Mouse (Mus musculus) C2C12 (cell line): Measurements from ENCODE around the gene Gm13030. TPM values are rescaled to one million over a fixed set of nuclear protein-coding genes. Genes with fewer than 3 reads are reported as not detected.

Experiments
- H3K27me3 ChIP-seq: one replicate; pipeline ENCODE4 v1.6.1; 2011; ENCODE audit not compliant: control insufficient read depth, insufficient read depth, insufficient read length
- H3K36me3 ChIP-seq: one replicate; pipeline ENCODE4 v1.6.1; 2011; ENCODE audit not compliant: control insufficient read depth, insufficient read depth
- H3K4me3 ChIP-seq: one replicate; pipeline ENCODE4 v1.5.1; 2011; ENCODE audit warnings: mild to moderate bottlenecking, control low read depth; ENCODE audit not compliant: poor library complexity, insufficient read depth, severe bottlenecking
- H3K79me2 ChIP-seq: one replicate; pipeline ENCODE4 v1.6.1; 2011; ENCODE audit not compliant: control insufficient read depth, insufficient read depth
- H3K79me3 ChIP-seq: one replicate; pipeline ENCODE4 v1.6.1; 2011; ENCODE audit warnings: low read depth, control low read depth
- H3ac ChIP-seq: one replicate; pipeline ENCODE3; 2011; ENCODE audit warnings: low read depth; ENCODE audit not compliant: control insufficient read depth, insufficient read length
- CEBPB ChIP-seq: IDR thresholded peaks from one replicate; pipeline ENCODE4 v1.6.1; 2011; ENCODE audit warnings: low read depth, mild to moderate bottlenecking, control low read depth, moderate library complexity
- CTCF ChIP-seq: IDR thresholded peaks from one replicate; pipeline ENCODE4 v1.5.1; 2011; ENCODE audit not compliant: control insufficient read depth, insufficient read depth, insufficient read length
- FOSL1 ChIP-seq: IDR thresholded peaks from one replicate; pipeline ENCODE4 v1.8.0; 2011; ENCODE audit warnings: mild to moderate bottlenecking, low read length; ENCODE audit not compliant: poor library complexity, insufficient read depth, severe bottlenecking
- MAX ChIP-seq: IDR thresholded peaks from one replicate; pipeline ENCODE4 v1.6.1; 2011; ENCODE audit warnings: mild to moderate bottlenecking, control low read depth
- MYOD1 ChIP-seq: IDR thresholded peaks from one replicate; pipeline ENCODE4 v1.6.1; 2011; ENCODE audit warnings: low read depth; ENCODE audit not compliant: control insufficient read depth, insufficient read length
- MYOG ChIP-seq: IDR thresholded peaks from one replicate; pipeline ENCODE4 v1.6.1; 2011; ENCODE audit not compliant: control insufficient read depth, insufficient read length; ENCODE audit errors: extremely low read depth
- USF1 ChIP-seq: IDR thresholded peaks from one replicate; pipeline ENCODE4 v1.6.1; 2011; ENCODE audit warnings: low read depth, mild to moderate bottlenecking, control low read depth, moderate library complexity
- polyA plus RNA-seq: library from polyadenylated mRNA; unstranded; fragments of >200 nt; fragmentation: generic; extraction: Trizol; gene quantifications from one replicate; pipeline ENCODE4 v1.2.1, GENCODE M21; 2012; ENCODE audit warnings: missing spikeins

Gm13030 gene
- polyA plus RNA-seq, 1 experiment, result not detected

DNA sequence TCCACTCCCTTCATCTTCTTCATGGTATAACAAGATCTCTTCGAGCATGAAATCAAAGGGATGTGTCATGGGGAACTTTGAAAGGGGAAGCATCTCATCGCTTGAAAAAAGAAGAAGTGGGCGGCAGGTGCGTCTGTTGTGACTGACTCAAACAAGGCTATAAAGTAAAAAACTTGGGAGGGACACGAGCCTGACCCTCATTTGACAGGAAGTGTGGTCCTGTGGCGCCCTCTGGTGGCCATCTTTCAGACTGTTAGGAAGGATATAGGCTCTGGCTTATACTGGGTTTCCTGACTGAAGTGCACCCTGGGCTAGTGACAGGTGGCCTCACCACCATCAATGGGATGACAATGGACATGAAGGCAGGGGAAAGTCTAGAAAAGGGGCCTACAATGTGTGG lies 10.5 kb upstream of the Gm13030 start:
- Histone ChIP-seq H3K4me3 (no peak overlapping the region), H3ac (no peak overlapping the region), H3K27me3 (no peaks in the 10 kb centered on the region), H3K36me3 (no peaks in the 10 kb centered on the region), H3K79me2 (no peaks in the 10 kb centered on the region), H3K79me3 (no peaks in the 10 kb centered on the region)
- TF ChIP-seq MYOG (no peak), USF1 (no peak), CEBPB (no peak), CTCF (peak; percentile 76), MYOD1 (no peak)

DNA sequence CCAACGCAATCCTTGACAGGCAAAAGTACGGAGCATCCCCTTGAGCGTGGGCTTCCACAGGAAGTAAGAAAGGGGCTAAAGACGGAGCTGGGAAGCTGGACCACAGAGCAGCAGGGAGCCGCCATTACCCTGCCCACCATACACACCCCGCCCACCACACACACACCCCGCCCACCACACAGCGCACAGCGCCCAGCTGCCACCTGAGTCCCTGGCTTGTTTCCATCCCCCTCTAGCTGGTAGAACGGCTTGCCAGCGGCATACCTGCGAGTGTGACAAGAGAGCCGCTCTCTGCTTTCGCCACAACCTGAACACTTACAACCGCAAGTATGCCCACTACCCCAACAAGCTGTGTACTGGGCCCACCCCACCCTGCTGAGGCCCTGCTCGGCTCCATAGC lies 8.4 kb upstream of the Gm13030 start:
- Histone ChIP-seq H3K4me3 (no peak overlapping the region), H3ac (no peak overlapping the region)
- no peak for TF ChIP-seq MAX
- TF ChIP-seq MYOD1, result no peak
- TF ChIP-seq MYOG, result no peak
- no peak for TF ChIP-seq CEBPB
- no peak for TF ChIP-seq CTCF
- no peak for TF ChIP-seq USF1
- no peak for TF ChIP-seq FOSL1

DNA sequence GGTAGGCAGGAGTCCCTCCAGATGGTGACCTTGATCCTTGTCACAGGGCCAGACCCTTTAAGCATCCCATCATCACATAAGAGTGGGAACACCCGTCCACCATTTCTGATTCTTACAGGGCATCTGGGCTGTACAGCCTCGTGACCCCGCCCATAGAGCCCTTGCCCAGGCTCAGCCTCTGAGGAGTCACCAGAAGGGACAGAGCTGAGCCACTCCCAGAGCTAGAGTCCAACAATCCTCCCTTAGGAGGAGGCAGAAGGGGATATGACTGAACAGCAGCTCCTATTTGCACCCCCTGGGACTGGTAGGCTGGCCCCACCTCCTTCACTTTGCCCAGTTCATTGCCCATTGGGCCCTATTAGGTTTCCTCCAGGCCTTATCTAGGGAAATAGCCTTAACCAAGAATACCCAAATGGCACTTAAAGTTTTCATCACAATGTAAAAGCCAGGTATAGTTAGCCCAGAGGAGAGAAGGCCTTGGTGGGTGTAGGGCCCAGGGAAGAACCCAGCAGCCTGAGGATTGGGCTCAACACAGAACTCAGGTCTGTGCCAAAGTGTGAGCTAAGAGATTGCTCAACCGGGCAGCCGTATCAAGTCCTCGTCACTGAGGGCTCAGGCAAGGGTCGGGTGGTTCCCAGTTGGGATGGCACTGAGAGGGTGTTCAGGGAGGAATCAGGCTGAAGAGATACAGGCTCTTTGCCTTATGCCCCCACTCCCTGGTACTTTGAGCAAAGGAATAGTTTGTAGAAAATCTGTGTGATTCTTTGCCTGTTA lies 7.2 kb upstream of the Gm13030 start:
- Histone ChIP-seq H3K27me3 (no peaks in the 10 kb centered on the region), H3K79me2 (no peaks in the 10 kb centered on the region), H3K4me3 (no peak overlapping the region), H3ac (no peak overlapping the region), H3K79me3 (no peaks in the 10 kb centered on the region), H3K36me3 (no peaks in the 10 kb centered on the region)
- TF ChIP-seq CEBPB (no peak), MYOD1 (no peak), MYOG (no peak)

More for the DNA sequence above, 8.4 kb upstream of the Gm13030 start:
- Histone ChIP-seq H3K27me3 (no peaks in the 10 kb centered on the region), H3K79me3 (no peaks in the 10 kb centered on the region), H3K36me3 (no peaks in the 10 kb centered on the region), H3K79me2 (no peaks in the 10 kb centered on the region)

DNA sequence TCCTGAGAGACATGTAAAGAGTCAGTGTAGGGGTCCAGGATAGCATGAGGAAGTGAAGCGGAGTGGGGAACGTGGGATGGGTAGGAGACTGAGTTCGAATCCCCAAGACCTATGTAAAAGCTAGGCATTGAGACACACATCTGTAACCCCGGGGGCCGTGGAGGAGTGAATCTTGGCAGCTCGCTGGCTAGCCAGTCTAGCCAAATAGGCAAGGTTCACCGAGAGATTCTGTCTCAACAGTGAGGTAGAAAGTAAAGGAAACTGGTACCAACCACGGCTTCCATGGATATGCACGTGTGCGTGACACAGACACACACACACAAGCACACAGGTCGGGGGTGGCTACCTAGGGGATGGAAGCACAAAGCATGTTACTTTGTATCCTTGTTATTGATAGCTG lies 6.0 kb upstream of the Gm13030 start:
- no peaks in the 10 kb centered on the region for H3K36me3 ChIP-seq
- no peak for TF ChIP-seq MYOD1
- TF ChIP-seq USF1, result no peak
- TF ChIP-seq MAX, result no peak
- no peak for TF ChIP-seq CEBPB
- TF ChIP-seq CTCF, result no peak
- TF ChIP-seq MYOG, result no peak
- no peak overlapping the region for H3ac ChIP-seq
- H3K79me3 ChIP-seq, result no peaks in the 10 kb centered on the region
- H3K4me3 ChIP-seq, result no peak overlapping the region
- no peaks in the 10 kb centered on the region for H3K79me2 ChIP-seq
- H3K27me3 ChIP-seq, result no peaks in the 10 kb centered on the region

DNA sequence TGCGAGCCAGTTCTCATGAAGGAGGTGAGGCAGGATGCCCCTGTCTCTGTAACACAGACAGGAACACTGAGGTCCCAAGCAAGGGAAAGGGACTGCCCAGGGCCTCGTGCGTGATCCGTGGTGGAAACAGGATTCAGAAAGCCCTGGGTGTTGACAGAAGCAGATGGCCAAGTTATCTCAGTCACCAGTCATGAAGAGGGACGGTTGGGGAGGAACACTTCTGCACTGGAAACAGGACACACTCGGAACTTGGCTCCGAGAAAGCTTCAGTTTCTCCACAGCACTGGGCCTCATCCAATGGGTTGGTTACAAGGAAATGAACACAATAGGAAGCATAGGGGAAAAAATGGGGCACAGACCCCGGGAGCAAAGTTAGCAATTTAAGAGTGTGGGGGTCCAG lies 5.0 kb upstream of the Gm13030 start:
- H3K79me3 ChIP-seq, result no peaks in the 10 kb centered on the region
- no peaks in the 10 kb centered on the region for H3K27me3 ChIP-seq
- no peaks in the 10 kb centered on the region for H3K79me2 ChIP-seq
- no peak for TF ChIP-seq MAX
- no peak for TF ChIP-seq MYOD1
- no peak overlapping the region for H3K4me3 ChIP-seq
- H3ac ChIP-seq, result no peak overlapping the region
- no peaks in the 10 kb centered on the region for H3K36me3 ChIP-seq

DNA sequence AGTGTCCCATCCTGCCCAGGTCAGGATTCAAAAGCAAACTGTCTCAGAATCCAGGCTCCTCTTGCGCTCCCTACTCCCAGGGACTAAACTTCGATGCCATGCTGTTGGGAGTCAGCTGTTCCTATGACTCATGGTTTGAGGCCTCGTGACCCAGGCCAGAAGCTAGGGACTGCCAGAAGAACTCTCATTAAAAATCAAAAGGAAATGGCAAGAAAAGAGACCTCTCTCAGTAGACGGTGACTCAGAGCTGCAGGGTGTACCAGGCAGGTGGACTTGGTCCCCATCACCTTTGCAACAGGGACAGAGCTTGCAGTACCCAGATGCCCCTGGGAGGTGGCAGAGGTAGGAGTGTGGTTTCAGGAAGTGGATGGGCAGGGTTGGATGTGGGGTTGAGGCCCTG lies 4.0 kb upstream of the Gm13030 start, which contains the start of gene Pla2g2e:
Gene Pla2g2e, plus strand, starts transcription at position 212 of the 400 bp plus-strand sequence.
- no peaks in the 10 kb centered on the region for H3K79me3 ChIP-seq
- no peaks in the 10 kb centered on the region for H3K36me3 ChIP-seq
- H3K4me3 ChIP-seq, result no peak within 1 kb of the TSS
- no peaks in the 10 kb centered on the region for H3K27me3 ChIP-seq
- no peak within 1 kb of the TSS for H3ac ChIP-seq
- peak; percentile 92 for TF ChIP-seq USF1
- no peak for TF ChIP-seq CTCF
- no peak for TF ChIP-seq CEBPB
- TF ChIP-seq MYOG, result no peak
- peak; percentile 71 for TF ChIP-seq MYOD1
- peak; percentile 92 for TF ChIP-seq MAX
- peak; percentile 49 for TF ChIP-seq FOSL1
- H3K79me2 ChIP-seq, result no peaks in the 10 kb centered on the region
